Mouse (Mus musculus): ENCODE data around the gene Bptf.
A peak's percentile ranks its signal among the peaks of the same experiment; 100 is the strongest.
"Not testable (repeated sequence)": the region's sequence is repeated elsewhere in the genome, so short reads cannot be mapped to it uniquely, and the experiment has no call there.

Gene Bptf

GRCm38 (mm10) chr11:107018606-107019005 lies 113.3 kb downstream of the Bptf start:
- DNase-seq (ENCODE audit: low read depth, low spot score) = no peak

GRCm38 (mm10) chr11:107017339-107017886 lies 114.5 kb downstream of the Bptf start:
- no peak for DNase-seq (ENCODE audit: low read depth, low spot score)

DNA sequence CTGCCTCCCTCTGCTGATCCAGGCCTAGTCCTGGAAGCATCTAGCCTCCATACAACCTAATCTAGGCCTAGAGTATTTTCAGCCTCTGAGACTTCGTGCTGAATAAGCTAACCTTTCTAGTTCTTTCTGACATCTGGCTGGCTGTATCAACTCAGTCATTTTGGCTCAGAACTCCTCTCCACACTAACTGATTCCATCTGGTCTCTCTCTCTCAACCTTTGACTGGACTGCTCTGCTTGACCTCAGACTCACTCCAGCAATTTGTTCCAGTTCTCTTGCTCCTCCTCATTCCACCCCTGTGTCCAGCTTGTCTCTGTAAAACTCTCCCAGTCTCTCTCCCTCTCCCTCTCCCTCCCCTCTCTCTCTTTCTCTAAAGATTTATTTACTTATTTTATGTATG lies 115.0 kb downstream of the Bptf start:
- no peak for DNase-seq (ENCODE audit: low read depth, low spot score)

DNA sequence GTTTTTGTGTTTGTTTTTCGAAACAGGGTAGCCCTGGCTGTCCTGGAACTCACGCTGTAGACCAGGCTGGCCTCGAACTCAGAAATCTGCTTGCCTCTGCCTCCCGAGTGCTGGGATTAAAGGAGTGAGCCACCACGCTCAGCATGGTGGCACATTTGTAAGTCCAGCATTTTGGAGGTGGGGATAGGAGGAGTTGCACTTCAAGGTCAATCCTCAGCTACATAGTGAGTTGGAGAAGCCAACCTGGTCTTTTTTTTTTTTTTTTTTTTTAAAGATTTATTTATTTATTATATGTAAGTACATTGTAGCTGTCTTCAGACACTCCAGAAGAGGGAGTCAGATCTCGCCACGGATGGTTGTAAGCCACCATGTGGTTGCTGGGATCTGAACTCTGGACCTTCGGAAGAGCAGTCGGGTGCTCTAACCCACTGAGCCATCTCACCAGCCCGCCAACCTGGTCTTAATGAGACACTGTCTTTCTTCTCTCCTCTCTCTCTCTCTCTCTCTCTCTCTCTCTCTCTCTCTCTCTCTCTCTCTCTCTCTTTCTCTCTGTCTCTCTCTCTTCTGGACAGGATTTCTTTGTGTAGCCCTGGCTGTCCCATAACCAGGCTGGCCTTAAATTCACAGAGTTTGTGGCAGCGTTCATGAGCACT lies 116.3 kb downstream of the Bptf start:
- DNase-seq (ENCODE audit: low read depth, low spot score) = not testable (repeated sequence)

GRCm38 (mm10) chr11:107014597-107015309 lies 117.2 kb downstream of the Bptf start:
- no peak for DNase-seq (ENCODE audit: low read depth, low spot score)

DNA sequence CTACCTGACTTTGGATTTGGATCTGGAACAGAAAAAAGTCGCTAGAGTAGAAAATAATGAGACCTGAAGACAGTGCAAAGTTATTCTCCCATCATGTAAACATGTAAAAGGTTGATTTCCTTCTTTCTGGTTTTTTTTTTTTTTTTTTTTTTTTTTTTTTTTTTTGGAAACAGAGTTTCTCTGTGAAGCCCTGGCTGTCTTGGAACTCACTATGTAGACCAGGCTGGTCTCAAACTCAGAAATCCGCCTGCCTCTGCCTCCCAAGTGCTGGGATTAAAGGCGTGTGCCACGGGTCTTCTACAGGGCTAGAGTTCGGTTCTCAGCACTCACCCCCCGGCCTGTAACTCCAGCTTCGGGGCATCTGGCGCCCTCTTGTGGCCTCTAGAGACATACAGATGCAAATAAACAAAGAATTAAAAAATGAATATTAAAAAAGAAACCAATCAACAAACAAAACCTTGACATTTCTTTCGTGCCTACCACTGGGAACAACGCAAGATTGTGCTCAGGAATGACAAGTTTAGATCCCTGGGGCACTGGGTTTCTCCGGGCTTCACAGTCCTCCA lies 117.8 kb downstream of the Bptf start:
- DNase-seq (ENCODE audit: low read depth, low spot score) = no peak

GRCm38 (mm10) chr11:107012324-107013017 lies 119.5 kb downstream of the Bptf start:
- peak; percentile 96 for DNase-seq (ENCODE audit: low read depth, low spot score)

- DNase-seq (ENCODE audit: low read depth, low spot score) = no peak
These were observed 120.1 kb downstream of the Bptf start for GRCm38 (mm10) chr11:107011669-107012323.

GRCm38 (mm10) chr11:107011171-107011570 lies 120.8 kb downstream of the Bptf start:
- DNase-seq (ENCODE audit: low read depth, low spot score) = no peak

DNA sequence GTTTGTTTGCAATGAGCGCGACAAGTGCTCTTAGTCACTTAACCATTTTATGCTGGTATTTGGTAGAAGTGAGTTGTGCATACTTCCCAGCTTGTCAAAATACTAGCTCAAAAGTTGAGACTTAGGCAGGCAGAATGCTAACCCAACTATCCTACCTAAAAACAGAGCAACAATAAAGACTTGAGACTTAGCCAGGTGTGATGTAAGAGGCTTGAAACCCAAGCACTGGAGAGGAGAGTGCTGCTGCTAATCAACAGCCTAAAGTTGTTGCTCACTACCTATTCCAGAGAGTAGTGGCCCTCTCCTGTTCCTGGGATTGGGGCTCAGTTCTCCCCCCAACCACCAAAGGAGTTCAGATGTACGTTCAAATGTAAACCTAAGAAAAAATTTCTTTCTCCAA lies 121.5 kb downstream of the Bptf start:
- DNase-seq (ENCODE audit: low read depth, low spot score) = no peak

DNA sequence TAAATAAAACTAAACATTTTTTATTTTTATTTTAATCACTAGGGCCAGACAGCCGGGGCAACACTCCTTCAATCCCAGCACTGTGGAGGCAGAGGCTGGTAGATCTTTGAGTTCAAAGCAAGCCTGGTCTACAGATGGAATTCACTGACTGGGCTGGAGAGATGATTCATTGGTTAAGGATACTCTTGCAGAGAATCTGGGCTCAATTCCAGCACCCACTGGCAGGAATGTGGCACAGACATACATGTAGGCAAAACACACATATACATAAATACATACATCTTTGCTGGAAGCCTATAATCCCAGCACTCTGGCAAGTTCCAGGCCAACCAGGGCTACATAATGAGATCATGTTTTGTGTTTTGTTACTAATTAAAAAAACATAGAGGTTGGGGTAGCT lies 126.4 kb downstream of the Bptf start:
- no peak for DNase-seq (ENCODE audit: low read depth, low spot score)

- no peak for DNase-seq (ENCODE audit: low read depth, low spot score)
These were observed 129.9 kb downstream of the Bptf start for GRCm38 (mm10) chr11:107001760-107002675.

DNA sequence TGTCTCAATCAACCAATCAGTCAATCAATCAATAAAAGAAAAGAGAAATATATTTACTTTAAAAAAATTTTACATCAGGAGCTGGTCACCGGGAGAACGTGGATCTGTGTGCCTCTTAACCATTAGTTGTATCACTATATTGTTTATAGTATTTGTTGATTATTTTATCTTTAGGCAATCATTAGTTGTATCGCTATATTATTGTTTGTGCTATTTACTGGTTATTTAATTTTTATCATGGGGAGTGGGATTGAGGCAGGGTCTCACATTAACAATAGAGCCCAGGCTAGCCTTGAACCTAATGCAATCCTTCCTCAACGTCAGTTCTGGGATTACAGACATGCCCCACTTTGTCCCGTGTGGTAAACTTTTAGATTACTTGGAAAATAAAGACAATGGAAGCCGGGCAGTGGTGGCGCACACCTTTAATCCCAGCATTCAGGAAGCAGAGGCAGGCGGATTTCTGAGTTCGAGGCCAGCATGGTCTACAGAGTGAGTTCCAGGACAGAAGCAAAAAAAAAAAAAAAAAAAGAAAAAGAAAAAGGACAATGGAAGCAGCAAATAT lies 131.9 kb downstream of the Bptf start:
- no peak for DNase-seq (ENCODE audit: low read depth, low spot score)

DNA sequence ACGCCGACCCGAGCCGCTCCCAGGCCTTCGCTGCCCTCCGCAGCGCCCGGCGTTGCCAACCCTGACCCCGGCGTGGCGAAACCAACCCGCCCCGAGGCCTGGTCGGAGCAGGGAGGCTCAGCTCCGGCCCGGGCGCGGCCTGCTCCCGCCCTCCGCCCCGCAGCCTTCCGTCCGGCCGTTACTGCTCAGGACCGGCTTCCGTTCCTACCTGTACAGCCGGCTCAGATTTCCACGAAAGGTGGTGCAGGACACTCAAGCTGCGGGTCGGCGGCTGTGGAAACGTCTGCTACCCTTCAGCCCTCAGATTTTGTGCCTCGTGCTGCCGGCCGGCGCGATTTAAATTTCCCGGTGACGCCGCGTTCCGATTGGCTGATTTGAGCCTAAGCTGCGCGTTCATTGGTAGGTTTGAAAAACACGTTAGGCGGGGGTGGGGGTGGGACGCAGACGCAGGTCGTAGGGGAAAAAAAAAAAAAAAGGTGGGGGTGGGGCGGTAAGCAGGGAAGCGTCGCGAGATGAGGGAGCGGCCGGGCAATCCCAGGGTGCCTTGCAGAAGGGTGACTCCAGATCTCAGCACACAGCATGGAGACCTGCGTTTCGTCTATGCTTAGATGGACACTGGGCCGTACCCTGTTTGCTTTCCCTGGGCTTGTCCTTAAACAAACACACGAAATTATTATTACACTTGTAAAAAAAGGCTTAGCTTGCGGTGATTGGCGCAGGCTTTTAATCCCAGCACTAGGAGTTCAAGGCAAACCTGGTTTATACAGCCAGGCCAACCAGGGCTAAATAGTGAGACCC lies 132.6 kb downstream of the Bptf start, which contains the start of gene Kpna2:
Kpna2 (minus strand) TSS at position 391 of the 798 bp plus-strand sequence.
- peak; percentile 94 for DNase-seq (ENCODE audit: low read depth, low spot score)

DNA sequence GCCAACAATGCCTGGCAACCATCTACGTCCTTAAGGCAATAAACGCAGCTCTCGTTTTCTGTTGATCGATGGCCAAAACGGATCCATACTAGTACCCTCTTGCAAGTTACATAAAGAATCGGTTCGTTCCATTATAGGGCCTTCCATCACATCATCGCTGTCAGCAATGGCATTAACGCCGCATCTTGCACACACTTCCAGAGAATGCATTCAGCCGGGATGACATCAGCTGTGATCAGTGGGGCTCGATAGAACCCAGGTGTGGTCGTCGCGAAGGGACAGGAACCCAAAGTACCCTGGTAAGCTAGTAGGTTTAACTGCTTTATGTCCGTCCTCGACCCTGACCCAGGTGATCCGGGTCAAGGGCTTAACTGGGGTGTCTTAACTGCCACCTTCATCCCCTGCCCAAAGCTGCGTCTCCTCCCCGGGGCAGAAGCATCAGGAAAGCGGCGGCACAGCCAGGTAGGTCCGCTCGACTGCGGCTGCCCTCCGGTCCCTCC lies 133.2 kb downstream of the Bptf start:
- DNase-seq (ENCODE audit: low read depth, low spot score) = no peak

DNA sequence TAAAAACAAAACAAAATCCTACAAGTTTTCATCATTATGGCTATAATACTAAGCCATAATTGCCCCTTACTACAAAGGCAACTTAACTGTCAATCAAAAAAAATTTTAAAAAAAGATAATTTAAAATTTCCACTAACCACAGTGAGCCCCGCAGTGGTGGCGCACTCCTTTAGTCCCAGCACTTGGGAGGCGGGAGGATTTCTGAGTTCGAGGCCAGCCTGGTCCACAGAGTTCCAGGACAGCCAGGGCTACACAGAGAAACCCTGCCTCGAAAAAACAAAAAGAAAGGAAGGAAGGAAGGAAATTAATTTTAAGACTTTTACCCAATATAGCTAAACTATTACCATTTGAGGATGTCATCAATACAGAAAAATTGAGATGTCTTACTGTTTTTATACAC lies 134.0 kb downstream of the Bptf start:
- DNase-seq (ENCODE audit: low read depth, low spot score) = no peak

GRCm38 (mm10) chr11:106996492-106996891 lies 135.4 kb downstream of the Bptf start:
- not testable (repeated sequence) for DNase-seq (ENCODE audit: low read depth, low spot score)

- DNase-seq (ENCODE audit: low read depth, low spot score) = no peak
These were observed 137.5 kb downstream of the Bptf start for GRCm38 (mm10) chr11:106994246-106995085.
